Mouse (Mus musculus): ENCODE measurements around the gene Gabarapl1. TPM values are rescaled to one million over a fixed set of nuclear protein-coding genes. Genes with fewer than 3 reads are reported as not detected.
"Not testable (repeated sequence)": the region's sequence is repeated elsewhere in the genome, so short reads cannot be mapped to it uniquely, and the experiment has no call there.

Gene Gabarapl1
- 43.0 and 58.9 TPM in 2 replicates for total RNA-seq (2014; fragmentation: Nextera tagmentation)
- total RNA-seq (2017): 68.8 and 97.4 TPM in 2 replicates

DNA sequence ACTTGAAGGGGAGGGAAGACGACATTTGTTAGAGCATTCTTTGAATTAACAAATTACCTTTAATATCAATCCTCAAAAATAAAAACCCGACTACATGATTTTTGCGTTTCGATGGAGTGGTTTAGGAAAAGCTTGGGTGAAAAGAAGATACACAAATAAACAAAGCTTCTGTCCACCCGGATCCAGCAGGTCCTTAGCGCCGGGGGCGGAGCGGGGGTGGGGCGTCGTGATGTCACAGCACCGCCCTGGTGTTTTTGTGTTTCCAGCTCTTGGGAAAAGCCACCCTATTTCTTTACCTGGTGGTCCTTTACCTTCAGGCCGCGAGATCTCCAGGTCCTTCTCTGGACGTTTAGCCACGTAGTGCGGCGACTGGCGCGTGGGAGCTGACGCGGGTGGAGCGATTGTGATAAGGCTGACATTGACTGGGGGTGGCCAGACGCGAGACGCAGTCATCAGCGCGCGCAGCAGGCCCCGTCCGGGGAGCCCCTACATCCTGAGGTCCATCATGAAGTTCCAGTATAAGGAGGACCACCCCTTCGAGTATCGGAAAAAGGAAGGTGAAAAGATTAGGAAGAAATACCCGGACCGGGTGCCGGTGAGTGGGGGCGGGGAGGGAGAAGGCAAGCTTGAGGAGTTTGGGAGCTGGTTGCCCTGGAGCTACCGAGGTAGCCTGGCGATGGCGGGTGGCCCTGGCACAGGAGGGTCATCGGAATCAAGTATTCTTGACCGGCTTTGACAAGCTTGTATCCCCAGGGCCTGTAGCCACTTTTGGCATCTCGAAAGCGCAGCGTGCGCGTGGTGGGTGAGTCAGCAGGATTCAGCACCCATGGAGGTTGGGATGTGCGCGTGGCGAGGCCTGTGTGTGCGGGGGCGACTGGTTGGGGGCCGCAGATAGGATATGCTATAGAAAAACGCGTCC, at the start of gene Gabarapl1:
TSS of gene Gabarapl1 (plus strand) at position 219 of the 919 bp plus-strand sequence.
- peak; percentile 74 for ATAC-seq (replicated peaks; ENCODE audit: low FRiP score, low TSS enrichment, poor library complexity, severe bottlenecking)

DNA sequence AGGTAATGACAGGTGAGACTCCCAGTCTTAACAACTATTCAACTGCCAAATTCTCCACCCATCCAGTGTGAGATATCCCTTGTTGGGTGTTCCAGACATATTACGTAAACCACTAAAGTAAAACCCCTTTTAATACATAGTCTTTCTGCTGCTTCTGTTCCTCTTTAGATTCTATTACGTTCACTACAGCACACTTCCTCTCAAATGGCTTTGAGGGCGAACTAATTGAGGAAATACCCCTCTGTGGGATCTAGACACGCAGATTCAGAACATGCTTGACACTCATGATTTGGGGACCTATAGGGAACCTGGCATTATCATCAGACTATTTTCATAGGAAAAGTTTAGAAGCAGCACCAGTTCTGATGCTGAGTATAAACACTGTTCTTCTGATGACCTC, 38.0 kb upstream of the Gabarapl1 start:
- no peak for ATAC-seq (replicated peaks; ENCODE audit: low FRiP score, low TSS enrichment, poor library complexity, severe bottlenecking)

DNA sequence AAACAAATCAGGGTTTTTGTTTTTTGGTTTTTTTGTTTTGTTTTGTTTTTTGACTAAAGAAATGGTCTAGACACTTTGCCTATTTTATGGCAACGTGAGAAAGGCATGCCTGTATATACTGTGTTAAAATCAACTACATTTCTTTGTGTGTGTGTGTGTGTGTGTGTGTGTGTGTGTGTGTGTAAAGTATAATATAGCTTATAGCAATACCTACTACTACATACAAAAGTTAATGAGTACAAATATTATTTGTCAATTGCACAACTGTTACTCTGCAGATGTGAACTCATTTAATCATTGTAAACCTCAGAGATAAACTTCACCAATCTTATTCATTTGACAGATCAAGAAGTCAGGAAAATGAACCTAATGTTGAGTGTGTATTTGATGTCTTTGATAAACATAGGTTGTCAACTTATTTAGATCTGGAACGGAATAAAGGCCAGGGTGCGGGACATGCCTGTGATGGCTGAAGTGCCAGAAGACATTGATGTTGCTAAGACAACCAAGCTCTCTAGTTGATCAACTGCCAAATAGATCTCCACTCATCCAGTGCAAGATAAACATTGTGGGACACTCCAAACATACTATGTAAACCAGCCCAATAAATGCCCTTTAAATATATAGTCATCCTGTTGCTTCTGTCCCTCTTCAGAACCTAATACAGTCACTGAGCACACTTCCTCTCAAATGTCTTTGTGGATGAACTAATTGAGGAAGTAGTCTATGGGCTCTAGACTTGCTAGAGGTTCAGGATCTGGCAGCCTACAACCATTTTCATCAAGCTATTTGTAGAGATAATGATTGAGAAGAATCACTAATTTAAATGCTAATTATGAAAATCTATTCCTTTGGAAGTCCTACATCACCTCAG, 35.4 kb upstream of the Gabarapl1 start:
- no peak for ATAC-seq (replicated peaks; ENCODE audit: low FRiP score, low TSS enrichment, poor library complexity, severe bottlenecking)

DNA sequence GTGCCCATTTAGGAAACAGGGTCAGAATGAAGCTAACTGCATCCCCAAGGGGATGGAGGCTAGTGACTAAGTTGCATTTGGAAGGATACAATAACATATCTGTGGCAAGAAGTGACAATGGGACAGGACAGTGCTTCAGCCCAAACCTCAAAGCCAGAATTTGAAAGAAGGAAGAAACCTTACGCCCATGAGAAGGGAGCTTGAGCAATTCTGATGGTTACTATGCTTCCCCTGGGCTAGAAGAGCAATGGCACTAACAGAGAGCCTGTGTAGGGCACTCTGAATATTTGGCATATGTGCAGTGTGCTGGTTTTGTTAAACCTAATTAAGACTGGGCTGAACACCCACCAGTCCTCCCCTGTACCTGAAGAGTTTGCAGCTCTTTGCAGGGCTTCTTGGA, 33.4 kb upstream of the Gabarapl1 start:
- ATAC-seq (replicated peaks; ENCODE audit: low FRiP score, low TSS enrichment, poor library complexity, severe bottlenecking): not testable (repeated sequence)

DNA sequence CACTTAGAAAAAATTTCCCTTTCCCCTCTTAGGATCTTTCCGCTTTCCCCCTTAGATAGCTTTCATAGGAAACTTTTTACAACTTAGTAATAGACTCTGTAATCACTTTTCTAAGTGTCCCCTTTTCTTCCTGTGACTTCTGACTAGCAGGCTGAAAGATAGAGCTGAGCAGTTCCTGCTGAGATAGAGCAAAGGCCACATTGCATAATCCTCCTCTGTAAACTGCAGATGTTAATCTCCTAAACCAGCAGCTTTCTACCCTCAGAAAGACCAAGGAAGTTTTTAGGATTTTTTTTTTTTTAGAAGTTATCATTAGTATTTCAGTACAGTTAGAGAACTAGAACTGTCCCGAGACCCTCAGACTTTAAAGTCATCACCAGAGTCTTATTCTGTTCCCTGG, 29.5 kb upstream of the Gabarapl1 start:
- no peak for ATAC-seq (replicated peaks; ENCODE audit: low FRiP score, low TSS enrichment, poor library complexity, severe bottlenecking)

DNA sequence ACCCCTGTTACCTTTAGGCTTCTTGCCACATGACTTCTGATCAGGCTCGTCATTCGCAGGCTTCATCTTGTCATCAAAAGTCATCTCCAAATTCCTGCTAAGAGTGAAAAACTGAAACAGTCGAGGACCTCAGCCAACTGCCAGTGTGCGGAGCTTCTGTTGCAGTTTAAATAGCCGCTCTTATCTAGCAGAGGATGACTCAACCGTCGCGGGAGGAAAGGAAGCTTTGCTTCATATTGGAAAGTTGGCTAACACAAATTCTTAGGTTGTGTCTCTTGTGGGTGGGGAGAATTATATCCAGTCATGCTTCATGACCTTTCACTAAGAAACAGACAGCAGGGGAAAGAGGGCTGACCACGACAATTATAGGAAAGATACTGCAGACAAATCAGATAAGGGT, 25.9 kb upstream of the Gabarapl1 start, which contains the start of gene Olr1:
TSS of gene Olr1 (minus strand) at position 142 of the 400 bp plus-strand sequence.
- no peak for ATAC-seq (replicated peaks; ENCODE audit: low FRiP score, low TSS enrichment, poor library complexity, severe bottlenecking)

DNA sequence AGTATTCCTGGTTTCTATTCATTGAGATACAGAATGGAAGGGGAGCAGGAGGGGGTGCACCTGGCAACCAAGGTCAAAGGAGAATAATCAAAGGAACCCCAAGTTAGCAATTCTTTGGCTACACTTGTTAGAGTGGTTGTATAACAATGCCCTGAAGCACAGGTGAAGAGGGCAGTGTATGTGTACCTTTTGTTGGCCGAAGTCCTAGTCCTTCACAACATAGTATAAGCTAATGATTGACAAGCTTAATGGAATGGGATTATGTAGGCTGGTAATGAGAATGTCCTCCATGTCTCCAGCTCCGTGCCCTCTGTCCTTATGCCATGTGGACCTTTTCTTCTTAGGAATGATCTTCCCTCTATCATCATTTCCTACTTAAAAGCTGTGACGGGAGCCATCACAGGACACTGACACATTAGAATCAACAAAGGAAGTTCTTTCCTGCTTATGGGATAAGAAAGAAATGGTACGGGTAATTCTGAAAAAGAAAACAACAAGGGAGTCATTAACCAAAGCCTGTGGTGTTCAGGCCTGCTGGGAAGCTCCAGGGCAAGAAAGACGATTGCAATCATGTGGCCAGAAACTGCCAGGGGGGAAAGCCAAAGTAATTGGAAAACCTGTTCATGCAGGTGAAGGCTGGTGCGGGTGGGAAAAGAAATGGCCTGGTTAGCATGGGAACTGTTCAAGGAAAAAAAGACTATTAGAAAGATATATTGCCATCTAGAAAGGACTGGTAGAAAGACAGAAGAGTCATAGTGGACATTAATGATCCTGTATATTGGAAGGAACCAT, 22.6 kb upstream of the Gabarapl1 start:
- no peak for ATAC-seq (replicated peaks; ENCODE audit: low FRiP score, low TSS enrichment, poor library complexity, severe bottlenecking)

DNA sequence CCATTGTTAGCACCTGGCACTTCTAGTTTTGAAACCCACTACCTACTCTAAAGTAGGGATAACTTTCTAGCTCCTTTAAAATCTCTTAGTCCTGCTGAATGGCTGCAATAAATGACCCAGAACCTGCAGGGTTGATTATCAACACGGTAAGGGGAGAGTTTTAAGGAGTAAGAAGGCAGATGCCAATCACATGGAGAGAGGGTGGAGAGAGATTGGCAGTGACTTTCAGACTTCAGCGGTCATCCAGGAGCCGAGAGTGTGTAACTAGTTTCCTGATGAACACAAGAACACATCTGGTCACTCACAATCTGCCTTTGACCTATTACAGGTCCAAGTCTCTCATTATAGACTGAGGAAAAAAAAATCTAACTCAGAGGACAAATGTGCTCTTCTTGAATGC, 20.6 kb upstream of the Gabarapl1 start, which contains the start of gene Tmem52b:
TSS of gene Tmem52b (plus strand) at position 189 of the 400 bp plus-strand sequence.
- no peak for ATAC-seq (replicated peaks; ENCODE audit: low FRiP score, low TSS enrichment, poor library complexity, severe bottlenecking)

DNA sequence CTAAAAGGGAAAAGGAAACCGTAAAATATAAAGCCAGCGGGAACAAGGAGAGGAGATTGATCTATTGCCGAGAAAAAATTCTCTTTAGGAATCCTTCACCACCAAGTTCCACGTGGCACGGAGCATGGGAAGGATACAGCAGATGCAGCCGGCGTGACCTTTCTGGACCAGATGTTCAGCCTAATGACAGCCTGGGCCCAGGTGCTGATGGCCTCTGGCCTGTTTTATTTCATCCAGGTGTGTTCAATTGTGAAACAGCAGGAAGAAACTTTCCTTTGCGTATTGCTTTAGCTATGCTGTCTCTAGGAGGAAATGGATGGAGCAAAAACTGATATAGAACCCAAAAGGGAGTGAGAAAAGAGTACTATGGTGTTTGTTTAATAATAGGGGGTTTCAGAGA, 20.1 kb upstream of the Gabarapl1 start:
- ATAC-seq (replicated peaks; ENCODE audit: low FRiP score, low TSS enrichment, poor library complexity, severe bottlenecking): no peak

DNA sequence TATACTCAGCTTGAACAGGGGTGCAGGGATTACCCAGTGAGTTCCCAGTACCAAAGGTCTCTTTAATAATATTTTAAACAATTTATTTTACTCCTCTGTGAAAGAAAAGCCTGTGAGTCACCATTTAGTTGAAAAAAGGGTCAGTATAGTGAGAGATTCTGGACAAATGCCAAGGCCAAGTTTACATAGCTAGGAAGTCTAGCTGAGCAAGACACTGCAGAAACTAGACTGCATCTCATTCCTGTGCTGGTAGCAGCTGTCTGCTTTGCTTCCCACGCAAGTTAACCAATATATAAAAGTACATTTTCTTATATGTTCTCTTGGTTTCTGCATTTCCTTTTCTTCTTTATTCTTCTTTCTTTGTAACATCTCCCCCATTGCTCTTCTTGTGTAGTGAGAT, 19.6 kb upstream of the Gabarapl1 start:
- ATAC-seq (replicated peaks; ENCODE audit: low FRiP score, low TSS enrichment, poor library complexity, severe bottlenecking): no peak

DNA sequence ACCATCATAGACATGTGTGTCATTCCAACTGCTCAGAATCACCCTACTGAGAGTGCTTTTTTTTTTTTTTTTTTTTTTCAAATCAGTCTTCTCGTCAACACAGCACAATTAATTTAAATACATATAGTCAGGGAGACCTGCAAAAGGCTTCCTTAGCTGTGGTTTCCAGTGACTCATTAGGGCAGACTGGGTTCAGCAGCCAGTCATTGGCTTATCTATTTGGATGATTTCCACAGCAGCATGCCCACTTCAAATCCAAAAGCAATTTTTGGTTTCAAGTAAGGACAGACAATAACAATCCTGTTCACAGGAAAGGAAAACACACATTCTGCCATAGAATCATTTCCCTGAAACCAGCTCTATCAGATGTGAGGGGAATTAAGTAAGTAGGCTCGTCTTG, 18.6 kb upstream of the Gabarapl1 start:
- ATAC-seq (replicated peaks; ENCODE audit: low FRiP score, low TSS enrichment, poor library complexity, severe bottlenecking): no peak

DNA sequence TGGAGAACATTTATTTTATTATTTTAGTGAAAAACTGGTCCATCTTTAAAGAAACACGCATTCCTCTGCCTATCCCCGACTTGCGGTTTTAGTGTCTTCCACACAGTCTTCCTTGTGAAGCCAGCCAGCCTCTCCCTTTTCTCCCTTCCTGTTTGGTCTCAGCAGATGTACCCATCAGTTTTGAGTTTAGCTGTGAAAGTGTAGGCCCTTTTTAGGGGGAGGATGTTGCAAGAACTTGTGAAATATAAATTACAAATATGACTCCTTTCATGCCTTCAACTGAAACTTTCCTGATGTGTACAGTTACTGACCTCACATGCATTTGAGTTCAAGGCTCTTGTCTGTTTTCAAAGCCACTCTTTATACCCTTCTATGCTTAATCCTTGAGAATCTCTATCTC, 17.9 kb upstream of the Gabarapl1 start:
- no peak for ATAC-seq (replicated peaks; ENCODE audit: low FRiP score, low TSS enrichment, poor library complexity, severe bottlenecking)

DNA sequence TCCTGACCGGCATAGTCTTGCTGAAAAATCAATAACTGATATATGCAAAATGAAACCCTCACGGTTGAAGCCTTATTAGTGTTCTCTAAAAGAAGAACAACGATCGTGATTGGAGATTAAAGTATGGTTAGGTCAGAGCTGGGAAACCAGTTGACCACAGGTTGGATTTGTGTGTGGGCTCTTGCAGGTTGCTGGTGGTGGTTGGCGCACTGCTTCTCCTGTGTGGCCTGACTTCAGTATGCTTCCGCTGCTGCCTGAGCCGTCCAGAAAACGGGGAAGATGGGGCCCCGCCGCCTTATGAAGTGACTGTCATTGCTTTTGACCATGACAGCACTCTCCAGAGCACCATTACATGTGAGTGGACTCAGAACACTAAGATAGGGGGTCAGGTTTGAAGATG, 16.6 kb upstream of the Gabarapl1 start:
- no peak for ATAC-seq (replicated peaks; ENCODE audit: low FRiP score, low TSS enrichment, poor library complexity, severe bottlenecking)

DNA sequence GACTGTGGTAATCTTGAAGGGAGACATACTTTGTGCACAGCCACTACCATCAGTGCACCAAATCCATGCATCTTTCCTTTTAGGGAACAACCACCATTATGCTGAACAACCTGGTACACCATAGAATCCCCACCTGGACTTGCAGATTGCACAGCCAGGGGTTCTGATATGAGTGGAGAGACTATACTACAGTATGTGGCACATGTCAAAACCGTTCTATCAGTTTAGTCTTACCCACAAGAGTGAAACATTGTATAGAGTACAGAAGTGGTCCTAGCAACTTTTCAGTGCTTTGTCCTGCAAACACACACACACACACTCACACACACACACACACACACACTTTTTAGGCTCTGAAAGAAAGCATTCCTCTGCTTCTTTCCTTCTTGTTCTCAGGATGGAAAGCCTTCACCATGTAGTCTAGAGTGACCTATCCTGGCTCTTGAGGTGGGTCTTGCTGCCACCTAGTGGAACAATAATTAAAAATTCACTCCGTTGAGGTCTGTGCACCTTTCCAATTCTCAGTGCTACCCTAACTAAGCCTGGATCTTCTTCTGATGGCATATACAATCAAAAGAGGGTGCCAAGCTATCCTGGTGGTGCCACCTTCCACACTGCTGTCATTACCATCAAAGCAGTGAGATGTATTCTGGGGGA, 15.1 kb upstream of the Gabarapl1 start:
- peak; percentile 93 for ATAC-seq (replicated peaks; ENCODE audit: low FRiP score, low TSS enrichment, poor library complexity, severe bottlenecking)

DNA sequence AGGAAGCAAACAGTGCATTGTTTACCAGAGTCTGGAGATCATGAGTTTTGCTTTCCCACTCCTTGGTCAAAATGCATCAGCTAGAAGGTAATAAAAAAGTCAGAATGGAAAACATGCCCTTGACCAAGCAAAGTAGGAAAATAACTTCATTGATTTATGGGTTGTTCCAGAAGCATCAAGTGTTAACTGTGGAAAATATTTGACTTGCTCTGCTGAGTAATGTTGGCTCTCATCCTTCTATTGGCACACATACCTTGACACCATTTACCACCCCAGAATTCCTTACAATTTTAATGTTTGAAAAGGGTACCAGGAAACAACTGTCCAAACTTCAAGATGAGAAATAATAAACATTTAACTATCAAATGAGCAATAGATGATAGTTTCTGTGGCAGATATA, 6.9 kb upstream of the Gabarapl1 start:
- ATAC-seq (replicated peaks; ENCODE audit: low FRiP score, low TSS enrichment, poor library complexity, severe bottlenecking): no peak

DNA sequence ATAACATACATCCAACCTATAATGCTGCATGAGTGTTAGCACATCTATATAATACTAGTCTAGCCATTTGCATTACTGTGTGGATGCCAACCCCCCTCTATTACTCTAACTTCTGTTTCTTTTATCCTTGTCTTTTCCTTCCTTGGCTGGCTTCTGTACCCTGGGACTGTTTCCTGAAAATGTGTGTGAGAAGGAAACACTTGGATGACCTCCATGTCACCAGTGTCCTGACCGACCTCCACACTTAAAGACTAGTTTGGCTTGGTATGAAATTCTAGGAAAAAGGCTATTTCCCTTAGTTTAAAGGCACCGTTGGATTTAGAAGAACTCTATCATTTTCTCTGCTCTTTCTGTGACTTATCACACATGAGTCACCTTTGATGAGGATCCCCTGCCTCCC, 5.5 kb upstream of the Gabarapl1 start:
- ATAC-seq (replicated peaks; ENCODE audit: low FRiP score, low TSS enrichment, poor library complexity, severe bottlenecking): no peak

DNA sequence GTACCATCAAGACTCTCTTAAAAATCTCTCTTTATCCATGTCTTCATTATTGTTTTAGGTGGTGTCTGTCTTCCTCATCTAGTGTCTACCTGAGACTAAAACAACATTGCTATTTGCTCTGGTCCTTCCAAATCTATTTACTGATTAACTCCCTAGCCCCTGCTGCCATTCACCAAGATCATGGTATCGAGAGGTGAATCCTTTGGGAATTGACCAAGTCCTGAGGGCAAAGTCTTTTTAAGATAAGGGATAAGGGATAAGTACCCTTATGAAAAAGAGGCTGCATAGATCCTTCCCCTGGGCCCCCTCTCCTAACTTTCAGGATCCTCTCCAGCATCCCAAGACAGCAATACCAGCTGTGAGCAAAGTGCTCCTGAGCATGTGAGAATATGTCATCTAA, 3.4 kb upstream of the Gabarapl1 start:
- ATAC-seq (replicated peaks; ENCODE audit: low FRiP score, low TSS enrichment, poor library complexity, severe bottlenecking): no peak

DNA sequence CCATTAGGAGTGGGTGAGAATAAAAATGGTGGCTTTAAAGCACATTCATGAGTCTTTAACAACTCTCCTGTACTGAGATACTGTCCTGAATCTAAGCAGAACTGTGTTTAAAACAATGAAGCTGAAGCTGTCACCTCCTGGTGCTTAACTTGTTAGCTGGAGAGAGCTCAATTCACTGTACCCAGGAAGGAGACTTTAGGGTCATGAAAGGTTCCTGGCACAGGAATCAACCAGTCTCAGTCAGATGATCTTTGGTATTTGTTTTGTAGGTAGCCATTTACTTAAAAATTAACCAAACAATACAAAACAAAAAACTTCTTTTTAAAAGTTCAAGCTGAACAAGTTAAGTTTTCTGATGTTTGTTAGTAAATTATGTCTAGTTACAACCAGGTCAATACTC, 2.7 kb upstream of the Gabarapl1 start:
- no peak for ATAC-seq (replicated peaks; ENCODE audit: low FRiP score, low TSS enrichment, poor library complexity, severe bottlenecking)

DNA sequence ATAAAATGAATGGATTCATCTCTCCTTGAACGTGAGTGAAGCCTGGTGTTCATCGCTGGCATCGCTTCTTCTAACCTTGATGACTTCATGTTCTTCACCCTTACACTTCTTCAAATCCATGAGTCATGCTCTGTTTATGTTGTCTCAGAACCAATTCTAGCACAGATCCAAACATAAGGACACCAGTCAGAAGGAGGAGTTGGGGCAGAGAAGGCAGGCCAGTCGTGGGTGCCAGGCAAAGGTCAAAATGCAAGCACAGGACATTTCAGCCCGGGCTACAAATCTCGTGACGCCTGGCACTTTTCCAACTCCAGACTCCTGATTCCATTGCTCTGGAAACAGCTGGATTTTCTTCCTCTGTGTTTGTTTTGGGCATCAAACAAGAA, 411 bp upstream of the Gabarapl1 start:
- peak; percentile 15; the same call in 1 of the 2 replicates for ATAC-seq (replicated peaks; ENCODE audit: low FRiP score, low TSS enrichment, poor library complexity, severe bottlenecking)

All from megakaryocyte-erythroid progenitor cell, adult 5-6 weeks (primary cell).